Mouse (Mus musculus) embryonic facial prominence, embryonic 13.5 days (tissue): ENCODE measurements around the gene Plvap. TPM values are rescaled to one million over a fixed set of nuclear protein-coding genes. Genes with fewer than 3 reads are reported as not detected.
A peak's percentile ranks its signal among the peaks of the same experiment; 100 is the strongest.

Source experiments
- ATAC-seq: fragments of 200-750 bp; cut with Nextera tagmentation; 2 replicates; pipeline ENCODE4 v1.8.0; 2017; ENCODE audit warnings: low read depth; ENCODE audit not compliant: insufficient number of reproducible peaks, insufficient read depth, low FRiP score, low TSS enrichment
- H3K27ac ChIP-seq: fragments of 300-500 bp; sonication (generic); 2 replicates; pipeline ENCODE4 v1.5.1; 2015; ENCODE audit warnings: moderate library complexity, mild to moderate bottlenecking, inconsistent platforms
- H3K27me3 ChIP-seq: fragments of 300-500 bp; sonication (generic); 2 replicates; pipeline ENCODE4 v1.6.1; 2015; ENCODE audit warnings: mild to moderate bottlenecking, inconsistent platforms
- H3K36me3 ChIP-seq: fragments of 300-500 bp; sonication (generic); 2 replicates; pipeline ENCODE4 v1.6.1; 2015; ENCODE audit warnings: mild to moderate bottlenecking, inconsistent platforms
- H3K4me1 ChIP-seq: fragments of 300-500 bp; sonication (generic); 2 replicates; pipeline ENCODE4 v1.6.1; 2015; ENCODE audit warnings: inconsistent platforms
- H3K4me2 ChIP-seq: fragments of 300-500 bp; sonication (generic); 2 replicates; pipeline ENCODE4 v1.6.1; 2015; ENCODE audit warnings: moderate library complexity, mild to moderate bottlenecking, inconsistent platforms
- H3K4me3 ChIP-seq: fragments of 300-500 bp; sonication (generic); 2 replicates; pipeline ENCODE4 v1.5.1; 2015; ENCODE audit warnings: mild to moderate bottlenecking, inconsistent platforms
- H3K9ac ChIP-seq: fragments of 300-500 bp; sonication (generic); 2 replicates; pipeline ENCODE4 v1.6.1; 2015; ENCODE audit warnings: mild to moderate bottlenecking, inconsistent platforms
- H3K9me3 ChIP-seq: fragments of 300-500 bp; sonication (generic); 2 replicates; pipeline ENCODE4 v1.6.1; 2016; ENCODE audit warnings: inconsistent platforms
- WGBS: fragments of 180-500 bp; shearing (Covaris S2); methylation state at CpG from one replicate; pipeline ENCODE4 v1.1.7; 2015; ENCODE audit warnings: mixed read lengths; 5-methylcytosine and 5-hydroxymethylcytosine counted together
- polyA plus RNA-seq: library from polyadenylated mRNA; unstranded; fragments of >200 nt; fragmentation: Nextera tagmentation; extraction: Ambion mirVana; gene quantifications from 2 replicates; pipeline ENCODE4 v1.2.1, GENCODE M21; 2015

Gene Plvap
- polyA plus RNA-seq = 47.3 and 52.2 TPM in 2 replicates

- Histone ChIP-seq H3K36me3 (no peaks in the 10 kb centered on the region), H3K27me3 (peaks cover 40% of the 10 kb centered on the region), H3K4me1 (peaks cover 11% of the 10 kb centered on the region), H3K9me3 (no peaks in the 10 kb centered on the region), H3K4me3 (peak within 1 kb of the TSS; percentile 19), H3K27ac (no peak within 1 kb of the TSS), H3K9ac (no peak within 1 kb of the TSS), H3K4me2 (no peak within 1 kb of the TSS)
- 55% methylated on average over 14 of the region's 14 CpGs for WGBS
- ATAC-seq = no peak
Observed at GRCm38 (mm10) chr8:71511644-71512043, at the start of gene Plvap. Gene Plvap, minus strand, starts transcription at chr8:71511752.

- Histone ChIP-seq H3K36me3 (no peaks in the 10 kb centered on the region), H3K4me1 (peaks cover 21% of the 10 kb centered on the region), H3K4me3 (no peak overlapping the region), H3K9me3 (peaks cover 6% of the 10 kb centered on the region), H3K27ac (no peak overlapping the region), H3K4me2 (no peak overlapping the region), H3K9ac (no peak overlapping the region), H3K27me3 (peaks cover 91% of the 10 kb centered on the region)
- ATAC-seq = no peak
- 85% methylated on average over 5 of the region's 5 CpGs for WGBS
Observed at GRCm38 (mm10) chr8:71560765-71561164, 49.2 kb upstream of the Plvap start.

GRCm38 (mm10) chr8:71560071-71560470 is 48.5 kb upstream of the Plvap start:
- H3K4me1 ChIP-seq = peaks cover 21% of the 10 kb centered on the region
- 70% methylated on average over 3 of the region's 3 CpGs for WGBS

GRCm38 (mm10) chr8:71558958-71559690 is 47.6 kb upstream of the Plvap start:
- Histone ChIP-seq H3K4me1 (peaks cover 21% of the 10 kb centered on the region), H3K36me3 (no peaks in the 10 kb centered on the region), H3K4me2 (peak overlapping the region; percentile 64), H3K4me3 (peak overlapping the region; percentile 43), H3K27me3 (peaks cover 89% of the 10 kb centered on the region), H3K9ac (peak overlapping the region; percentile 56), H3K9me3 (peaks cover 3% of the 10 kb centered on the region), H3K27ac (no peak overlapping the region)
- ATAC-seq = 0 out of 2 replicates have a peak, but pooled peaks have one; percentile 27
- WGBS = 2% methylated on average over 24 of the region's 24 CpGs

More at GRCm38 (mm10) chr8:71560071-71560470, 48.5 kb upstream of the Plvap start:
- H3K36me3 ChIP-seq = no peaks in the 10 kb centered on the region
- H3K4me3 ChIP-seq = no peak overlapping the region
- ATAC-seq = no peak
- H3K27ac ChIP-seq = no peak overlapping the region
- H3K27me3 ChIP-seq = peaks cover 92% of the 10 kb centered on the region
- H3K9ac ChIP-seq = no peak overlapping the region
- peaks cover 6% of the 10 kb centered on the region for H3K9me3 ChIP-seq
- no peak overlapping the region for H3K4me2 ChIP-seq

- Histone ChIP-seq H3K4me2 (peak within 1 kb of the TSS; percentile 64), H3K27ac (no peak within 1 kb of the TSS), H3K9me3 (no peaks in the 10 kb centered on the region), H3K4me1 (peaks cover 21% of the 10 kb centered on the region), H3K4me3 (peak within 1 kb of the TSS; percentile 43), H3K36me3 (no peaks in the 10 kb centered on the region), H3K9ac (peak within 1 kb of the TSS; percentile 56), H3K27me3 (peaks cover 80% of the 10 kb centered on the region)
- 4% methylated on average over 70 of the region's 70 CpGs for WGBS
- ATAC-seq = no peak
Observed at GRCm38 (mm10) chr8:71558071-71558957, 46.8 kb upstream of the Plvap start, which contains the start of gene Tmem221. Gene Tmem221, minus strand, starts transcription at chr8:71558871.

- 93% methylated on average over 2 of the region's 2 CpGs for WGBS
- peaks cover 44% of the 10 kb centered on the region for H3K27me3 ChIP-seq
- ATAC-seq = no peak
Observed at GRCm38 (mm10) chr8:71554644-71555043, 43.1 kb upstream of the Plvap start.

GRCm38 (mm10) chr8:71554001-71554400 is 42.4 kb upstream of the Plvap start:
- Histone ChIP-seq H3K36me3 (0 out of 2 replicates have a peak, but pooled peaks cover 3% of the 10 kb centered on the region), H3K27ac (no peak overlapping the region), H3K4me3 (no peak overlapping the region), H3K4me2 (no peak overlapping the region), H3K9ac (no peak overlapping the region), H3K4me1 (peaks cover 9% of the 10 kb centered on the region), H3K27me3 (peaks cover 37% of the 10 kb centered on the region), H3K9me3 (no peaks in the 10 kb centered on the region)
- WGBS = 63% methylated on average over 6 of the region's 6 CpGs
- no peak for ATAC-seq

More at GRCm38 (mm10) chr8:71554644-71555043, 43.1 kb upstream of the Plvap start:
- Histone ChIP-seq H3K36me3 (no peaks in the 10 kb centered on the region), H3K9me3 (no peaks in the 10 kb centered on the region), H3K4me3 (no peak overlapping the region), H3K4me2 (no peak overlapping the region), H3K9ac (no peak overlapping the region), H3K4me1 (peaks cover 12% of the 10 kb centered on the region), H3K27ac (no peak overlapping the region)

GRCm38 (mm10) chr8:71552770-71553169 is 41.2 kb upstream of the Plvap start:
- H3K4me3 ChIP-seq = no peak overlapping the region
- H3K27me3 ChIP-seq = peaks cover 25% of the 10 kb centered on the region
- WGBS = 41% methylated on average over 6 of the region's 6 CpGs
- H3K4me1 ChIP-seq = no peaks in the 10 kb centered on the region; the same call in 1 of the 2 replicates
- H3K9me3 ChIP-seq = no peaks in the 10 kb centered on the region
- no peak overlapping the region for H3K27ac ChIP-seq
- ATAC-seq = no peak
- H3K36me3 ChIP-seq = peaks cover 14% of the 10 kb centered on the region
- no peak overlapping the region for H3K9ac ChIP-seq
- no peak overlapping the region for H3K4me2 ChIP-seq

GRCm38 (mm10) chr8:71550754-71551153 is 39.2 kb upstream of the Plvap start:
- no peak for ATAC-seq
- Histone ChIP-seq H3K9ac (no peak overlapping the region), H3K27ac (no peak overlapping the region), H3K9me3 (no peaks in the 10 kb centered on the region), H3K27me3 (peaks cover 5% of the 10 kb centered on the region), H3K4me3 (no peak overlapping the region), H3K4me2 (no peak overlapping the region), H3K36me3 (peaks cover 31% of the 10 kb centered on the region), H3K4me1 (no peaks in the 10 kb centered on the region; the same call in 1 of the 2 replicates)
- 61% methylated on average over 7 of the region's 7 CpGs for WGBS

- no peak overlapping the region for H3K4me2 ChIP-seq
- H3K27me3 ChIP-seq = no peaks in the 10 kb centered on the region
- H3K4me1 ChIP-seq = peaks cover 11% of the 10 kb centered on the region
- H3K36me3 ChIP-seq = peaks cover 41% of the 10 kb centered on the region
- WGBS = 85% methylated on average over 7 of the region's 7 CpGs
- ATAC-seq = no peak
- no peak overlapping the region for H3K9ac ChIP-seq
- H3K27ac ChIP-seq = no peak overlapping the region
- H3K4me3 ChIP-seq = no peak overlapping the region
- no peaks in the 10 kb centered on the region for H3K9me3 ChIP-seq
Observed at GRCm38 (mm10) chr8:71547590-71547989, 36.0 kb upstream of the Plvap start.

- ATAC-seq = no peak
- WGBS = 88% methylated on average over 11 of the region's 11 CpGs
- no peak overlapping the region for H3K4me2 ChIP-seq
Observed at GRCm38 (mm10) chr8:71545053-71545452, 33.5 kb upstream of the Plvap start.

More at GRCm38 (mm10) chr8:71545053-71545452, 33.5 kb upstream of the Plvap start:
- Histone ChIP-seq H3K4me1 (peaks cover 11% of the 10 kb centered on the region), H3K27me3 (no peaks in the 10 kb centered on the region), H3K27ac (no peak overlapping the region), H3K4me3 (no peak overlapping the region), H3K9ac (no peak overlapping the region), H3K36me3 (peaks cover 41% of the 10 kb centered on the region), H3K9me3 (no peaks in the 10 kb centered on the region)
